Mouse (Mus musculus): ENCODE data around the gene Gm13287. TPM values are rescaled to one million over a fixed set of nuclear protein-coding genes. Genes with fewer than 3 reads are reported as not detected.
A peak's percentile ranks its signal among the peaks of the same experiment; 100 is the strongest.
"Not testable (repeated sequence)": the region's sequence is repeated elsewhere in the genome, so short reads cannot be mapped to it uniquely, and the experiment has no call there.

Gm13287 gene
- total RNA-seq, 2 experiments from 2014 or later: not detected

DNA sequence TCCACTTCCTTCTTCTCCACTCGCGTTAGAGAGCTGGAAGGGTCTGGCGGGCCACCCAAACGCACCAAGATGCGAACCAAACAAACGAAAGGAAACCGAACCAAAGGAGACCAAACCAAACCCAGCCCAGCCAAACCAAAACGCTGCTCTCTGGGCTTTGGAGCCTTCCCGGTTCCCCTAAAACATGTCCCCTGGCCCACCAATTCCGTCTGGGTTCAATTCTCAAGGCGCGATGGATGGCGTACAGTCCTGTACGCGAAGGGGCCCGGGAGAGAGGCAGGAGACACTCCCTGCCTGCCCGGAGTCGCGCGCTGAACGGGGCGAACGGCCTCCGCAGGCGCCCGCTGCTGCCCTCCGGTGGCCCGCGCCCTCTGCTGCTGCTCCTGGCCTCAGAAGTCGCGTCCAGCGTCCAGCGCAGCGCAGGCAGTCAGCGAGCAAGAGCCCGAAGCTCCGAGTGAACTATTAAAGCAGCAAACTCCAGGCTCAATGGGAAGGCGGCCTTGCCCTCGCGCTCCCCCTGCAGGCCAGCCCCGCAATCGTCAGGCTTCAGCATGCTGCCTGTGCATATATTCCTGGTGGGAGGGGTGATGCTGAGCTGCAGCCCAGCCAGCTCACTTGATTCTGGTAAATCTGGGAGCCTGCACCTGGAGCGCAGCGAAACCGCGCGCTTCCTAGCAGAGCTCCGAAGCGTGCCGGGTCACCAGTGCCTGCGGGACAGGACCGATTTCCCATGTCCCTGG lies 8.9 kb upstream of the Gm13287 start, which contains the start of gene Gm13275:
Gene Gm13275, plus strand, starts transcription at position 552 of the 740 bp plus-strand sequence.
- intact Hi-C loops (cut with DNase I): not testable (repeated sequence)
- peak; percentile 67 to 87 for DNase-seq

DNA sequence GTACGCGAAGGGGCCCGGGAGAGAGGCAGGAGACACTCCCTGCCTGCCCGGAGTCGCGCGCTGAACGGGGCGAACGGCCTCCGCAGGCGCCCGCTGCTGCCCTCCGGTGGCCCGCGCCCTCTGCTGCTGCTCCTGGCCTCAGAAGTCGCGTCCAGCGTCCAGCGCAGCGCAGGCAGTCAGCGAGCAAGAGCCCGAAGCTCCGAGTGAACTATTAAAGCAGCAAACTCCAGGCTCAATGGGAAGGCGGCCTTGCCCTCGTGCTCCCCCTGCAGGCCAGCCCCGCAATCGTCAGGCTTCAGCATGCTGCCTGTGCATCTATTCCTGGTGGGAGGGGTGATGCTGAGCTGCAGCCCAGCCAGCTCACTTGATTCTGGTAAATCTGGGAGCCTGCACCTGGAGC lies 6.0 kb upstream of the Gm13287 start, which contains the start of gene Gm13279:
Gene Gm13279, plus strand, starts transcription at position 301 of the 400 bp plus-strand sequence.
- DNase-seq; intact Hi-C loops (cut with DNase I): not testable (repeated sequence)

DNA sequence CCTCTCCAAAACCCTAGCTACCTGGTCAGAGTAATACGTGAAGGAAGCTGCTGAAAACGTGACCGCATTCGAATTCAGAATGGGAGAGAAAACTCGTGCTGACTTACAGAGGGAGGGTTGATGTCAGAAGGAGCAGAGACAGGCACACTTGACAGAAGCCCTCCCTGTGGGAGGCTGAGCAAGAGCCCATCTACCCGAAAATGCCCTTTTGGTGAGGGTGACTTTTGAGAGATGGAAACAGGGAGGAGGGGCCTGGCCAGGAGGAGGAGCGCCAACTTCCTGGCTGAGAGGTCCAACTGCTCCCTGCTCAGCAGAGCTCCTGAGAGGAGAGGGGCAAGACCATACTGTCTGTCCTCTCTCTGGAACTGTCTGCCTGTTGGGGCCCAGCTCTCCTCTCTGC lies 3.7 kb upstream of the Gm13287 start, which contains the start of gene Gm13285:
Gene Gm13285, plus strand, starts transcription at position 301 of the 400 bp plus-strand sequence.
- DNase-seq; intact Hi-C loops (cut with DNase I): not testable (repeated sequence)

- intact Hi-C loops (cut with DNase I); DNase-seq: not testable (repeated sequence)
These were observed 2.2 kb downstream of the Gm13287 start, which contains the start of gene Gm13288 for GRCm38 (mm10) chr4:88805231-88805630. Gene Gm13288, plus strand, starts transcription at chr4:88805531.

- intact Hi-C loops (cut with DNase I): not testable (repeated sequence)
- DNase-seq: peak; percentile 23 to 29
These were observed 2.7 kb downstream of the Gm13287 start for GRCm38 (mm10) chr4:88805761-88806160.

- DNase-seq: no peak
- intact Hi-C loops (cut with DNase I): no loop called here
These were observed 12.9 kb downstream of the Gm13287 start, which contains the start of gene Ifna7 for GRCm38 (mm10) chr4:88815928-88816327. Gene Ifna7, plus strand, starts transcription at chr4:88816228.

GRCm38 (mm10) chr4:88819659-88820058 lies 16.6 kb downstream of the Gm13287 start, which contains the start of gene Ifna11:
Gene Ifna11, plus strand, starts transcription at chr4:88819959.
- DNase-seq: no peak
- intact Hi-C loops (cut with DNase I): loop anchor here (5.0 kb wide), 1 partner anchor 137 kb away; the partner anchor contains the start of gene Ifna2

- intact Hi-C loops (cut with DNase I): loop anchor here (5.0 kb wide), 1 partner anchor 141 kb away; the partner anchor contains the start of gene Ifna2
- DNase-seq: no peak
These were observed 19.9 kb downstream of the Gm13287 start for GRCm38 (mm10) chr4:88822995-88823394.

DNA sequence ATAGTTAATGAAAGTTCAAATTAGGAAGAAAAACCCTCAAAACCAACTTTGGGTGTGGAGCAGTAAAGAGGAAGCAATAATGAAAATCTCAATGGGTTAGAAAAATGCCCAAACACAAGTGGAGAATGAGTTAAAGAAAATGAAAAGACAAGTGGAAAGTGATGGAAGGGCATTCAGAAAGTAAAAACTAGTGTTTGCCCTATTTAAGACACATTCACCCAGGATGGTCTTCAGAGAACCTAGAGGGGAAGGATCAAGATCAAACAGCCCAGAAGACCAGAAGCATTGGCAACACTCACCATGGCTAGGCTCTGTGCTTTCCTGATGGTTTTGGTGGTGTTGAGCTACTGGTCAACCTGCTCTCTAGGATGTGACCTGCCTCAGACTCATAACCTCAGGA lies 24.1 kb downstream of the Gm13287 start, which contains the start of gene Ifna6:
Gene Ifna6, plus strand, starts transcription at position 301 of the 400 bp plus-strand sequence.
- DNase-seq; intact Hi-C loops (cut with DNase I): not testable (repeated sequence)

GRCm38 (mm10) chr4:88830523-88830922 lies 27.5 kb downstream of the Gm13287 start:
- intact Hi-C loops (cut with DNase I): no loop called here
- peak; percentile 3 to 14 for DNase-seq

- DNase-seq; intact Hi-C loops (cut with DNase I): not testable (repeated sequence)
These were observed 32.2 kb downstream of the Gm13287 start, which contains the start of gene Ifna5 for GRCm38 (mm10) chr4:88835225-88835624. Gene Ifna5, plus strand, starts transcription at chr4:88835525.

- DNase-seq: peak in 1 of 2 experiments; percentile 5
- intact Hi-C loops (cut with DNase I): no loop called here
These were observed 35.8 kb downstream of the Gm13287 start for GRCm38 (mm10) chr4:88838828-88839227.

DNA sequence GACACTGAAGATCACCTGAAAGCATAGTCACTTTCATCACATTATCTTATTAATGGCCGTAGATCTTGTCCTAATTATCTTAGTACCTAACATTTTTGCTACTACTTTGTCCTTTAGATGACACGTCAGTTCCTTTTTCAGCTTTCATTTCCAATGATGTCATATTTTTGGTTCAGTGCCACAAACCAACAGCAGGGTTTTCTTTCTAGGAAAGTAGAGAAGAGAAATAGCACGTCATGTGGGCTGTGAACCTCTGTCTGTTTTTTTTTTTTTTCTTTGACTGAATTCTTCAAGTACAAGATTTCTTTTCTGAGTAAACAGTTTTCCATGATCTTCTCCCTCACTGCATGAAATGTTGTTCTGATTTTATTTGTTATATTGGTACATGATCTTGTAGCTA lies 37.0 kb downstream of the Gm13287 start:
- intact Hi-C loops (cut with DNase I): no loop called here
- no peak for DNase-seq

- DNase-seq: no peak
- intact Hi-C loops (cut with DNase I): no loop called here
These were observed 38.4 kb downstream of the Gm13287 start, which contains the start of gene Ifna4 for GRCm38 (mm10) chr4:88841438-88841911. Gene Ifna4, plus strand, starts transcription at chr4:88841861.

DNA sequence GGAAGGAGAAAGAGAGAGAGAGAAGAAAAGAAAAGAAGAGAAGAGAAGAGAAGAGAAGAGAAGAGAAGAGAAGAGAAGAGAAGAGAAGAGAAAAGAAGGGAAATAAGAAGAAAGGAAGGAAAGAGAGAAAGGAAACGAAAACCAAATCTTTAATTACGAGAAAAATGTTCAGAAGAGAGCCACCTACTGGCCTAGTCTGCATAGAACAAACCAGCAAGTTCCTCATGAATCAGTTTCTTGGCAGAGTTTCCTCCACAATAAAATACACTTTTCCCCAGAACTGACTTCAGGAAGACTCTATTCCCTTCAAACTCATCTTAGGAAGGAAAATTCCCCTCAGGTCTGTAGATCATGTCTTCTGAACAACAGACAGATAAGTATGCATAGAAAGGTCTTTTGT lies 42.3 kb downstream of the Gm13287 start:
- no peak for DNase-seq
- intact Hi-C loops (cut with DNase I): no loop called here

- intact Hi-C loops (cut with DNase I): no loop called here
- DNase-seq: no peak
These were observed 46.6 kb downstream of the Gm13287 start, which contains the start of gene Ifna1 for GRCm38 (mm10) chr4:88849698-88850097. Gene Ifna1, plus strand, starts transcription at chr4:88850087.

DNA sequence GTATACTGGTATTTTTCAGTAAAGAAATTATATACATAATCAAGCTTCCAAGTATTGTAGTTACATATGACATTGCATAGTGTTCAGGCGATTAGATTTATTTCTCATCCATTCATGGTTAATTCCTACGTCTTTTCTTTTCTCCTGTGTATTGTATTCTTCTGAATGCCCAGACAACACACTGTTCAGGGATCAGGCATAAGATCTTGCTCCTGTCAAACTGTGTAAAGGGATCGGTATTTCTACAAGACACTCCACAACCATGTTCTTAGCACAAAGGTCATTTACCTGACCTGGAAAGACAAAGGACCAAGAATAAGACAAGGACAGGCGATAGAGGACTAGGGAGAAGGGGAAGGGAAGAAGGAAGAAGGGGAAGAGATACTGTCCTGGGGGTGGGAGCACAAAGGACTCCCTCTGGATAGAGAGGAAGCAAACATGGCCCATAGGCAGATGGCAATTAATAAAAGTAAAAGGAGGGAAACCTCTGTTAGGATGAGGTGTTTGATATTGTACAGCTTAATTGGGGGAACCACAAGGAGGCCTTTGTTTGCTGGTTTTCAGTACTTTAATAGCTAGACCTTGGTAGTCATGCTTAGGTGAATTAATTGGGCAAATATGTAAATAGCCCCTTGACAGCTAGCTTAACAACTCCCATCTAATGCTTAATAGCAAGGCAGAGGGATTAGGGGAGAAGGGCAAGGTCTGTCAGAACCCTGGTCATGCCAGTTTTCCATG lies 48.1 kb downstream of the Gm13287 start:
- intact Hi-C loops (cut with DNase I): no loop called here
- no peak for DNase-seq

Data from heart, postnatal 36 days (tissue).